Mouse (Mus musculus): ENCODE data around the gene Spata18. TPM values are rescaled to one million over a fixed set of nuclear protein-coding genes. Genes with fewer than 3 reads are reported as not detected.

Spata18 gene
- not detected for total RNA-seq (2022)

DNA sequence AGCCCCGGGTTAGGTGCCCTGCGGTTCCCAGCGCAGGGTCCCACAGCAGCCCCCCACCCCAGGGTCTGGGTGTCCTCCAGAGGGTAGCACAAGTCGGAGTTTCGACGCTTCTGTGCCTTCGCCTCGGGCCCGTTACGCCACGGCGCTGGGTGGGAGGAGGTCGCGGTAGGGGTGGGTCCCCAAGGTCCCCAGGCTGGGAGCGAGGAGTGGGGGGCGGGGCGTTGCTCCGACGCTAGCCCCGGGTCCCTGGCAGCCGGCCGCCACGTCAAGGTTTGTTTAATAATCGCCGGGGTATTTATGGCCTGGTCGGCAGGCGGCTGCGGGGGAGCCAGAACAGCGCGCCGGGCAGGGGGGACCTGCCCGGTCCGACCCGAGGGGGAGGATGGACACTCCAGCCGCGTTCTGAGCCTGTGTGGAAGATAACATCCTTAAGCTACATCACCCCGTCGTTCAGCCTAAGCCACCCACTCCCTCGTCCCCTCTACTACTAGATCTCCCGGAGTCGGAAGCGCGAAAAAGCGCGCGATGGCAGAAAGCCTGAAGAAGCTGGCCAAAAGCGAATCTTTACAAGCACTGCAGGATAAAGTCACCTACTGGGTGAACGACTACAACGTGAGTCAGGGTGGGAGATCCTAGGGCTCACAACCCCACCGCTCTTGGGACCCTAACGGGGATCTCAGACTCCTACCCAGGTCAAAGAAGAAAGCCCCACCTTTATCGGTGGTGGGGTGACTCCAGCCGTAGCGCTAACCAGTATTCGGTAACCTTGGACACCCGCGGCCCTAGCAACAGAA, at the start of gene Spata18:
Gene Spata18, plus strand, starts transcription at position 319 of the 794 bp plus-strand sequence.
- no peak for DNase-seq (ENCODE audit: low spot score in 2 of 2)

DNA sequence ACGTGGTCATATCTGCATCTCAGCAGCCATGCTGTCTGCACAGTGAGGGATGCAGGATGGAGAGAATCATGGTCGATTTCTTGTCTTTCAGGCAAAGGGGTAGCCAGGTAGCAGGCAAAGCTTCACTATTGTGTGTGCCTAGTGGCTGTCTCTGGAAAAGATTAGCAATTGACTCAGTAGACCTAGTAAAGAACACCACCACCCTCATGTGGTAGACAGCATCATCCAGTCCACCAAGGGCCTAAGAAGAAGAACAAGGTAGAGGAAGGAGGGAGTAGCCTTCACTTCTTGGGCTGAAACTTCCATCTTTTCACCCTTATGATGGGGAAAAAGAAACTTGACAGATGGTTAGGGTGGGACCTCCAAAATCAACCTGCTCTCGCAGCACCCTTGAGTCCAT, 48.3 kb upstream of the Spata18 start:
- DNase-seq (ENCODE audit: low spot score in 2 of 2) = no peak

DNA sequence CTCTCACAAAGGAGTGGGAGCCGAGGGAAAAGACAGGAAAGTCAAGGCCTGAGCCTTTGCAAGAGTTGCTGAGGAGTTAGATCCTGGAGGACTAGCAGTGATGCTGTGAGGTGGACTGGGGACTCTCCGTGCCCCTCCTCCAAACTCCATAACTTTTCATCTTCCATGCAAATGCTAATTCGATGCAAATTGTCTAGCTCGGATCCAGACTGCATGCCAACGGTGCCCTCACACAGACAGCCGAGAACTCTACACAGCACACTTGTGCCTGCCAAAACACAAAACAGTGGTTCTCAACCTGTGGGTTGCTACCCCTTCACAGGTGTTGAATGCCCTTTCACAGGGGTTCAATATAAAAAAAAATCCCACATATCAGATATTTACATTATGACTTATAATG, 46.6 kb upstream of the Spata18 start:
- DNase-seq (ENCODE audit: low spot score in 2 of 2) = no peak

DNA sequence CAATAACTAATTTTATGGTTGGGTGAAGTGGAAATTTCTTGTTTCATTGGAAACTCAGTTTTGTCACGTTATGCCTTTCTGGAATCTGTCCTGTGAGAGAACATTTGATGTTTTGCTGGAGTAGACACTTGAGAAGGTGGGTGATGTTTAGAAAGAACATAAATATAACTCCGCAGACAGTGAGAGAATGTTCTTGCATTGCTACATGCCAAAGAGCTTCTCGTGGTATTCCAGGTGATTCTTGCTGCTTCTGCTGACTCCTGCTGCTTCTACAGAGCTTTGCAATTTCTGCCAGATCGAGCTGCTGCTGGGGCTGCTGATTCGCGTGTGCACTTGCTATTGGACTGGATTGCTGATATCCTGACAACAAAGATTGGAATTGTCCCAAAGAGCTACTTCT, 46.2 kb upstream of the Spata18 start:
- no peak for DNase-seq (ENCODE audit: low spot score in 2 of 2)

DNA sequence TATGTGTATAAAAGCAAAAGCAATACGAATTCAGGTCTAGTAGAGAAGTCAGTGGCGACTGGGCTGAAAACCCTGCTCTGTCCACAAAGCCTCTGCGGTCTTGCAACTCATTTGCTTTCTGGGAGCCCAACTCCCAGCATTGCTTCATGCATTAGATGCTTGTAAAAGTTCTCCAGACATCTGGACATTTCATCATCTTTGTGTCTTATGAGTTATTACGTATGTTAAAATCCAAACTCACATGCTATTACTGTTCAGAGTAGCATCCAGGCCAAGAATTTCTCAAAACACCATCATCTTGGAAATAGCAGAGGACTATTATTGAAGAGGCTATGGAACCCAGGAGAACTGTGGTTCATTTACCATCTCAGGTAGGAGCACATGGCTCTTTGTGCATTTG, 40.1 kb upstream of the Spata18 start:
- DNase-seq (ENCODE audit: low spot score in 2 of 2) = no peak

DNA sequence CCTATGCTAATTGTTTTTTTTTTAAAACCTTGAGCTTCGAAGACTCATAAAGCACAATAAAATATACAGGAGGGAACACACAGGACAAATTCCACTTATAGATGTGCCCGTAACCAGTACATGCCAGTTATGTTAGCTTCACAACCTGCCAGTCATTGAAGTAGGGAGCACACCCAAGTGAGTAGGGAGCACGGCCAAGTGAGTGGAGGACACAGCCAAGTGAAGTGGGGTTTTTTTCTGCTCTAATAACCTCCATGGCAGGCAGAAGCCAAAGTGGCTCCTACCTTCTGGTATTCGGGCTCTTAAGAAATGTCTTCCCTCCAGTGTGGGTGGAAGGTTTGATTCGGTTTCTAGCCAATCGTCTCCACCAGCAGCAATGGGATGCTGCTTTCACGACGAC, 37.9 kb upstream of the Spata18 start:
- no peak for DNase-seq (ENCODE audit: low spot score in 2 of 2)

DNA sequence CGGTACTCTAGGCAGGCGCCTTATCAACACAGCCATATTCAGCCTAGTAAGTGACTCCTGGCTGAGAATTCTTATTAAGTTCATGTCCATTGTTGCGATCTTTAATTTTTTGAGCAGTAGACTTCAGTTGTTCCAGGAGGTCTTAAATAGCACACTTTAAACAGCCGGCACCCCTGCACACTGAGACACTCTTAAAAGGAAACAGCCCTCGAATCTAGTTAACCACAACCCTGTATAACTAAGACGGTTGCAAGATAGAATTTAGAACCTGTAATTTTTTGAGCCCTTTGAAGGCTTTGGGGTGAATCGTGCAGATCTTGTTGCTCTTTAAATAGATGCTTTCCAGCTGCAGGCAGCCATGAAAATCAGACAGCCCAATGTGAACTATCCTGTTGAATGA, 36.0 kb upstream of the Spata18 start:
- no peak for DNase-seq (ENCODE audit: low spot score in 2 of 2)

DNA sequence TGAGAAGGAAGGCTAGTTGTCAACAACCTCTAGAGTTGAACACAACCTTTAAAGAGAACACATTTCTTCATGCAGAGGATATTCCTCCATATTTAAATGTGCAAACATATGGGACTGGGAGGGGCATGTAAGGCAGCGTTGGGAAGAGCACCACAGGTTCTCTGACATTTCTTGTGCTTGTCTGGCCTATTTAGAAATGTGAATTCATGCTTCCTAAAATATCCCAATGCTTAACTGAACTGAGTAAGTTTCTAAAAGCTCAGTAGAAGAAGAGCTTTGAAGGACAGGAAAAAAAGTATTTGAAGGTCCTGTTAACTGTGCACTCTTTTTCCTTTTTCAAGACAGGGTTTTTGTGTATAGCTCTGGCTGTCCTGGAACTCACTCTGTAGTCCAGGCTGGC, 32.2 kb upstream of the Spata18 start:
- DNase-seq (ENCODE audit: low spot score in 2 of 2) = no peak

DNA sequence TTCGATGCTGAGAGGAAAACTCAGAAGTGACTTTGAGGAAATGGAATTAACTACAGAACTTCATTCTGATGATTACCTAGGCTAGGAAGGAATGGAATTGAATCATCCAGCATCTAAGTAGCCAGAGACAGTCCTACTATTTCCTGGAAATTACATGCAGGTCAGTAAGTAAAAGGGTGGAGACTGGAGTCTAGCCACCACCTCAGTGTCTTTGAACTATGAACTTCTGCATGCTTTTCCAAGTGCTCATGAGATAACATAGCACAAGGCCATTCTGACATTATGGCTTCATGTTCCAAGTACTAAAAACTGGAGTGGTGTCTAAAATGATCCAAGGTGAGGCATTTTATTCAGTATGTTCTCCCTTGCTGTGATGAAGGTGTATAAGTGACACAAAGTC, 25.7 kb upstream of the Spata18 start:
- DNase-seq (ENCODE audit: low spot score in 2 of 2) = no peak

DNA sequence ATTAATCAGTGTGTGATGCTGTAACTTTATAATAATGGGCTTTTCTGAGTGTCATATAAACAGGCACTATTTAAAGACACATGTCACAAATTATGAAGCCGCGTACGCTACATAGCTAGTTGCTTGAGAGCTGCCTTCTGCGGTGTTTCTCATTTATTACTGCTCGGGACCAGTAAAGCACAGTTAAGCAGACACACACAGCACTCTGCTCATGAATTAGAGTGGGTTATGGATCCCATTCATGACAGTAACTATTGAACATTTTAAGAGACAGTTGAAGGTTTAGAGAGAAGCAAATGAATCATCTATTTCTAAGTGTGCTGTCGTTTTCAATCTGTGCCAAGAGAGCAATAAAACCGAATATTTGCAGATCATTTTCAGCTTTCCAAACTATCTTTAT, 24.3 kb upstream of the Spata18 start:
- DNase-seq (ENCODE audit: low spot score in 2 of 2) = no peak

DNA sequence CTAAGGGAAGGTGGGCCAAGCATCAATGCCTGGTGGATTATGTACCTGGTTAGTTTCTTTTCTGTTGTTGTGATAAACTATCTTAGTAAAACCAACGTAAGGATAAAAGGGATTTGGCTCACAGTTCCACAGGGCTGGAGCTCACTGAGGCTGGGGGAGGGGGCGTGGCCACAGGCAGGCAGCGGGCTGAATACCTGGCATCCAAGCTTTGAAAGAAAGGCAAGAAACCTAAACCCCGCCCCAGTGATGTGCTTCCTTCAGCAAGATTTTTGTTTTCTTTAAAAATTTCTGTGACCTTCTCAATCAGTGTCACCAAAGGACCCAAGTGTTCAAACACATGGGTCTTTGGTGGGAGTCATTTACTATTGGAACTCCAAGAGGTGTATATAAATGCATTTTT, 23.6 kb upstream of the Spata18 start:
- DNase-seq (ENCODE audit: low spot score in 2 of 2) = no peak

DNA sequence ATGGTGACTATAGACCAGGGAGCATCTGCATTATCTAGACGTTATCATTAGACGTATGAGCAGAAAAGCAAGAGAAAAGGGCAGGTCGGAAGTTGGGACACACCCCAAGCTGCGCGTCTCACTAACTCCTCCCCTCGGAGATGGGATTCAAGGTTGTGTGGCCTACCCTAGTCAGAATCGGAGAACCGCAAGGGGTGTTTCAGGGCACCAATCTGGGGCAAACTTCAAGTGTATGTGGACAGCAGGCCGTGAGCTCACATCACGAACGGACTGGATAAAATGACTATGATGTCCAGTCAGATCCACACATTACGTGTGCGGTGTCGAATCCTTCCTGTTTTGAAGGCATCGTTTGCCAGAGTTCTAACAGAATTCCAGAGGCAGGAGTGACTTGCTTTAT, 23.2 kb upstream of the Spata18 start:
- no peak for DNase-seq (ENCODE audit: low spot score in 2 of 2)

DNA sequence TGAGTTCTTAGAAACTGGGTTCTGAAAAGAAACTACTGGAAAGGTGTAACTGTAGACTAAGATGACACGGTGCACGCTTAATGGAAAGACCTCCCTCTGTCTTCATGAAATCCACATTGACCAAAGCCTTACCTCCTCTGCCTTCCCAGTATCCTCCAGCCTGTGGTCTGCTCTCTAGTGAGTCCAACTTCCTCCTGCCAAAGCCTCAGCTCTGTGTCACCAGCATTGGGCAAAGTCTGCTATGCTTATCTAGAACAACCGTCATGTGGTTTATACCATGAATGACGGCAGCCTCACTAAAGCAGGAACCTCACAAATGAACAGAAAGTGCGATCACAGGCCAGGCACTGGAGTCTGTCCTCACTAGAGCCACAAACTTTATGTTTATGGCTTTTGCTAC, 21.0 kb upstream of the Spata18 start:
- DNase-seq (ENCODE audit: low spot score in 2 of 2) = no peak

DNA sequence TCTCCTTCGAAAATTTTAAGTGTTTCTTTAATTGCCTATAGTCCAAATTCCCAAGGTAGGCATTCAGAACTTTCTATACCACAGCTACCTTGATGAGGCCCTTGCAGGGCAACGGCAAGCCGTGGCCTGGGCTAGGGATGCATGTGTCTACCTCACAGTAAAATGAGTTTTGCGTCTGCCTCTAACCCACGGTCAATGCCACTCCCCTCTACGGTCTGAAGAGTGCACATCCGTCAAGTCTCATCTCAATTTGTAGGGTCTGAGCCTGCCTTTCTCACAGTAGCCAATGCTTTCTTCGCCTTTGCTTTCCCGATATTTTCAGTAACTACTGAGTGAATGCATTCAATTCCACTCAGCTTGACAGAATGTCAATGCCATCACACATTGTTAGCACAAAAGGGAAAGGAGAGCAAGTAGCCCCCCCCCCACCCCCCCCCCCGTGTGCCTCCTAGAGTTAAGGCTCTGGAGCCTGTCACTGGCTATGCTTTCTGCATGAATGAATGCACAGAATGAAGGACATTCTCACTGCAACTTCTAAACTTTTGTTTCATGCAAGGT, 20.1 kb upstream of the Spata18 start:
- DNase-seq (ENCODE audit: low spot score in 2 of 2) = no peak

DNA sequence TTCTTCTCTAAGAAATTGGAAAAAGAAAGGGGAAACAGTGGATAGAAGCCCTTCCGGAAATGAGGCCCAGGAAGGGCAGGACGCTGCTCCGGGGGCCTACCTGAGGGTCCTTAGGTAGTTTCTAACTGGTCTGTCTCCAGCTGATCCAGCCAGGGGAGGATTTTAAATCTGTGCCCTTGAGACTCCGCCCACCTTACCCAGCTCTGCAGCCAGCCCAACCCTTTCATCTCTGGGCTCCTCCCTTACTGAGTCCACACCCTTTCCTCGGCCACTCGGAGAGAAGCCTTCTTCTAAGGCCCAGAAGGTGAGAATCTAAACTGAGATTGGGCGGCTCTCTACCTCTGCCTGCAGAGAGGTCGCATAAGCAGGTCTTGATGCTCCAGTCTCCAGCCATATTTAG, 18.9 kb upstream of the Spata18 start, which contains the start of gene Lrrc66:
Gene Lrrc66, minus strand, starts transcription at position 236 of the 400 bp plus-strand sequence.
- no peak for DNase-seq (ENCODE audit: low spot score in 2 of 2)

DNA sequence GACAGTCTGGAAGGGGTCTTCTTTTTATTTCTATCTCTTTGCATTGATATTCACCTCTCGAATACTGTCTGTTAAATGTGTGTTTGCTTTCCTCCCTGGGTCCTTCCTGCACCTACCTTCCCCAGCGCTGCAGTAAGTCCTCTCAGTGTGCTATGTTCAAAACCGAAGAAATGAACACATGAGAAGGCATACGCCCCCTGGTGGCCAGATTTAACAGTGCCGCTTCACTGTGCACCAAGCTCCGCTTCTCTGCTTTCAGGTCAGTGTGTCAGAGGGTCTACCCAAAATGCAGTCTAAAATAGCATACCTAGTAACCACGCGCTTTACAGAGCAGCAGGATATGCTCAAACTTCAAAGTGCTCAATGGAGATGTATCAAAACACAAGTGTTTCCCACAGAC, 18.0 kb upstream of the Spata18 start:
- peak; percentile 51 to 61 for DNase-seq (ENCODE audit: low spot score in 2 of 2)

DNA sequence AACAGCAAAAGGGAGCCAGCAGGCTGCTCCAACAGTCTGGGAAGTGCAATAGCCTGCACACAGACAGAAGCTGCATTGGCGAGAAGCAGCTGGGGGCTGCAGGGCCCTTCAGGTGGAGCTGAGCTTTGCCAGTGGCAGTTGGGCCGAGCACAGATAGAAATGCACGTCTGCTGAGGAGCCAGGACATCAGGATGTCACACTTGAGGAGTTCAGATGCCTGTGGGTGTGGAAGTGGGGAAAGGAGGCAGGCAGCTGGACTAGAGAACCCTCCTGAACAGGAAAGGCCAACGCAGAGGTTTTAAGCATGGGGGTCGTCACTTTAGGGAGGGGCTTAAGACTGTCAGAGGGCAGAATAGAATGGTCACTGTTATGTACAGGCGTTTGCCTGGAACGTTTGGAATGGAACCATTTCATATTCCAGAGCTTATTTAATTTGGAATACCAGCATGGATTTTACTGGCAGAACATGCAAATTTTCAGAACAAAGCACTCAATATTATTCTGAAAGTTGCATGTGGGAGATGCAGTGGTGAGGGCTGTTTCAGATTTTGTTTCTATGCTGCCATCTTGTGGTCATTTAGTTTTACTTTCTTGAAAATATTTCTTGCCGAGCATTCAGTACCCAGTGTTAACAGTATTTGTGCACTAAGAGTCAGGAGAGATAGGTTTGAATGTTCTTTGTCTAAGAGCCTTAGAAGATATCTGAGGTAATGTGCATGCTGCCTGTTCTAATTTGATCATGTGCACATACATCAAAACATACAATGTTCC, 13.7 kb upstream of the Spata18 start:
- DNase-seq (ENCODE audit: low spot score in 2 of 2) = no peak

DNA sequence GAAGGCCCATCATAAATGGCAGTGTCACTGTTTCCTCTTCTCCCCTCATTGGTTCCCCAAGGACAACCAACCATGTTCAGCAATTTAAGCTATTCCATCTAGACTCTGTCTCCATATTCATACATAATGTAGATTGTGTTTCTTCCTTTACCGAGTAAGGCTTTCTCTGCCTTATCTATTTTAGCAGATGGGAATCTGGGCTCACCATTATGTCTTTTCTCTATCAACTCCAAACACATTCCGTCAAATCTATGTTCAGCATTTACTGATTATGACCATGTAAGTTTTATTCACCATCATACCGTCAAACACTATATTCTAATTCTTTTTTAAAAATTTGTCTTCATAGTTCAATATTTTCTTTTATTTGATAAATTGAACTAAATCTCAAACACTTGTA, 10.1 kb upstream of the Spata18 start:
- no peak for DNase-seq (ENCODE audit: low spot score in 2 of 2)

DNA sequence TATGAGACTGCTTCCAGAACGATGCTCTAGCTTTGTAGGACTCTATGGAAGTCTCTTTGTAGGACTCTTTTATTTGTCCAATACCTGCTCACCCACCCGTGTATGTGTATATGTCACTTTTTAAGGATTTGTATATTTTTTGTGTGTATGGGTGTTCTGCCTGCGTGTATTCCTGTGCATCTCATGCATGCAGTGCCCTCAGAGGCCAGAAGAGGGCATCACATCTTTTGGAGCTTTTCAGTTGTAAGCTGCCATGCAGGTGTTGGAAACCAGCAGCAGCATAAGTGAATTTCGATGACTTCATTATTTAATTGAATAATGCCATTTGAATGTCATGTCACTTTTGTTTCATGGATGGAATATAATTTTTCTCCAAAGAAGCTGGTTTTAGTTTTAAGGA, 9.1 kb upstream of the Spata18 start:
- no peak for DNase-seq (ENCODE audit: low spot score in 2 of 2)

DNA sequence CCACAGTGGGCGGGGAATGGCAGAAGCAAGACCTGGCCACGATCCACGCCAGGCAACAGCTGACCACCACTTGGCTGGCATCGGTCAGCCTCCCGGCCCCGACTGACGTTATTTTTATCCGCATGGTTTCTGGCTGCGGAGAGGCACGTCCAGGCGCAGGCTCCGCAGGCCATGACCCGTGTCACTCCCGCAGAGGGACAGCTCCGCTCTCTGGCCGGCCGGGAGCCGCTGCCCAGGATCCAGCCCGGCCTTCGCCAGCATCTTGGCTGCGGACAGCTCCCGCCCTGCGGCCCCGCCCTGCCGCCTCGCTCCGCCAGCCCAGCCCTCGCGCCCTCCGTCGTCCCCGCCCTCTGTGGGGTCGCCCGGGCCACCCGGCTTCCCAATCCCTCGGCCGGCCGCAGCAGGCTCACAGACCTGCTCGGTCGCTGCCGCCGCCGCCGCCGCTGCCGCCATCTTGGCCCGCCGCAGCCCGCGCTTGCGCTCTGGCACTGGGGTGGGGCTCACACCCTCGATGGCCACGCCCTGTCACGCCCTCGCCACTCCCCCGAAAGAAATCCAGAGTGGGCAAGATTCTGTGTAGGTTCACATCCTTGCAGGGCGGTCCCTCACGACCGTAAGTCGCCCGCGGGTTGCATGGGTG, 3.8 kb upstream of the Spata18 start, which contains the start of gene Sgcb:
Gene Sgcb, minus strand, starts transcription at position 530 of the 640 bp plus-strand sequence.
- peak; percentile 79 to 84 for DNase-seq (ENCODE audit: low spot score in 2 of 2)

DNA sequence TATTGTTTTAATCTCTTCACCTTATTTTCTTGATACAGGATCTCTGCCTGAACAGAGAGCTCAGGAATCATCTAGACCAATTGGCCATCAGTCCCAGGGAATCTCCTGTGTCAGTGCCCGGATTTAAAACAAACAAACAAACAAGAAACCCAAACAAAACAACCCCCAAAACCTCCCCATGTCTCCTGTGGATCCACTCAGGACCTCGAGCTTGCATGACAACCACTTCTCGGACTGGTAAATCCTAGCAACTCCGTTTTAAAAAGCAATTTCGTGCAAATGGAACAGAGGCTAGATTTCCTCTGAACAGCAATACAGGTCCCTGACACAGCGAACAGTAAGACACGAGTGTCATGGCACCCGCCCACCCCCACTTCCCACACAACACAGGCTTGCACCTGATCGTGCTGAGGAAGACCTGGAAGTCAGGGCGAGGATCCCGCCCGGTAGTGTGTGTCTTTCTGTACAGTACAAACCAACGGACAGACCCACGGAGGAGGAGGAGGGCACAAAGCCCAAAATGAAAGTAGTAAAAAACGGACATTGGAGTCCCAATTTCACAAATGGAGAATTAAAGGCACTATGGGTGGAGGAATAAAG, 714 bp upstream of the Spata18 start:
- DNase-seq (ENCODE audit: low spot score in 2 of 2) = no peak

DNA sequence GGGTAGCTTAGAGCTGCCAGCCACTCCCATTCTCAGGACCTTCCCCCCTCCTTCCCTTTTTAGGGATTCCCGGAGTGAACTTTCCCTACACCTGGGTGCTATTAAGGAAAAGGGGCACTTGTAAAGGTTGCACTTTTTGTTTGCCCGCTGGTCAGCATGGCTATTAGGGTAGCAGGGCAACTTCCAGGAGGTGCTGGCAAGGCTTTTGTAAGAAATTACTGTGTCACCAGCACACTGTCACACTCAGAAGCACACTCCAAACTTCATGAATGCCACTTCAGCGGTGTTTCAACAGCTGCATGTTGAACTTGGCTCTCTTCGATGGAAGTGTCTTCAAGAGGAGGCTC, 649 bp downstream of the Spata18 start:
- DNase-seq (ENCODE audit: low spot score in 2 of 2) = no peak

Data from gastrocnemius, adult 8-10 months (tissue).